Mouse (Mus musculus): ENCODE measurements around the gene Plekhj1. TPM values are rescaled to one million over a fixed set of nuclear protein-coding genes. Genes with fewer than 3 reads are reported as not detected.

Gene Plekhj1
- total RNA-seq, 2 experiments from 2014 or later = 57.1 to 57.8 TPM

DNA sequence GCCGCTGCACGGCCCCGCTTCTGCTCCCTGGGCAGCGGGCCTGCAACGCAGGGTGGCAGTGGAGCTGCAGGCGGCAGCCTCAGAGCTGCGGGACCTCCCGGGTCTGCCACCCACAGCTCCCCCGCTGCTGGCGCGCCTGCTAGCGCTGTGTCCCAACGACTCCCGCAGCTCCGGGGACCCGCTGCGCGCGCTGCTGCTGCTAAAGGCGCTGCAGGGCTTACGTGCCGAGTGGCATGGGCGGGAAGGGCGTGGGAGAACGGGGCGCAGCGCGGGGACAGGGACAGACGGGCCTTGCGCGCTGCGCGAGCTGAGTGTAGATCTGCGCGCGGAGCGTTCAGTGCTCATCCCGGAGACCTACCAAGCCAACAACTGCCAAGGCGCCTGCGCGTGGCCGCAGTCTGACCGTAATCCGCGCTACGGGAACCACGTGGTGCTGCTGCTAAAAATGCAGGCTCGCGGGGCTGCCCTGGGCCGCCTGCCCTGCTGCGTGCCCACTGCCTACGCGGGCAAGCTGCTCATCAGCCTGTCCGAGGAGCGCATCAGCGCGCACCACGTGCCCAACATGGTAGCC, 8.7 kb upstream of the Plekhj1 start:
- peak; percentile 87 to 89 for DNase-seq (ENCODE audit: low spot score in 2 of 2)

DNA sequence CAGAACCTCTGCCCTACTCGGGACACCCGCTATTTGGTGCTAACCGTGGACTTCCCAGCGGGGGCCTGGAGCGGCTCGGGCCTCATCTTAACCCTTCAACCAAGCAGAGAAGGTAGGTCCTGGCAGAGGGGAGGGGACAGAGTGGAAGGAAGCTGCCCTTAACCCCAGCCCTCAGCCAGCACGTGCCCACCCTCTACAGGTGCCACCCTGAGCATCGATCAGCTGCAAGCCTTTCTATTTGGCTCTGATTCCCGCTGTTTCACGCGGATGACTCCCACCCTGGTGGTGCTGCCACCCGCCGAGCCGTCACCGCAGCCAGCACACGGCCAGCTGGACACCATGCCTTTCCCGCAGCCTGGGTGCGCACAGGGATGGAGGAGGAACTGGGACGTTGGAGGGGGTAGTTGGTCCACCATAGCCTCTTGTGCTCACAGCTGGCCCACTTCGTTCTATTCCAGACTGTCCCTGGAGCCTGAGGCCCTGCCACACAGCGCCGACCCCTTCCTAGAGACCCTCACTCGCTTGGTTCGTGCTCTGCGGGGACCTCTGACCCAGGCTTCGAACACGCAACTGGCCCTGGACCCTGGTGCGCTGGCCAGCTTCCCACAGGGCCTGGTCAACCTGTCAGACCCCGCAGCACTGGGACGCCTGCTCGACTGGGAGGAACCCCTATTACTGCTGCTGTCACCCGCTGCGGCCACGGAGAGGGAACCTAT, 8.1 kb upstream of the Plekhj1 start:
- DNase-seq (ENCODE audit: low spot score in 2 of 2) = no peak

DNA sequence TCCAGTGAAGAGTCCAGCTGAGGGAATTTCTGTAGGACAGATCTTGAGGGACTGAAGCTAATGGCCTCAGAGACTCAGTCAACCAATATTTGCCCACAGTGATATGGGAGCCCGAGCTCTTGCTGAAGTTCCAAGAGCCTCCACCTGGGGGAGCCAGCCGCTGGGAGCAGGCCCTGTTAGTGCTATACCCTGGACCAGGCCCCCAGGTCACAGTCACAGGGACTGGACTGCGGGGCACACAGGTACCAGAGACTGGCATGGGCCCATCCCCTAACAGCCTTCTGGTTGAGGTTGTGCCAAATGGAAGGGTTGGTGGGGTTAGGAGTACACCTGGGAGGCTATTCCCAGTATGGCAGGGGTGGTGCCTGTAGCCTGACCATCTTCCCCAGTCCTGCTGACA, 7.5 kb upstream of the Plekhj1 start:
- peak; percentile 72 to 75 for DNase-seq (ENCODE audit: low spot score in 2 of 2)

DNA sequence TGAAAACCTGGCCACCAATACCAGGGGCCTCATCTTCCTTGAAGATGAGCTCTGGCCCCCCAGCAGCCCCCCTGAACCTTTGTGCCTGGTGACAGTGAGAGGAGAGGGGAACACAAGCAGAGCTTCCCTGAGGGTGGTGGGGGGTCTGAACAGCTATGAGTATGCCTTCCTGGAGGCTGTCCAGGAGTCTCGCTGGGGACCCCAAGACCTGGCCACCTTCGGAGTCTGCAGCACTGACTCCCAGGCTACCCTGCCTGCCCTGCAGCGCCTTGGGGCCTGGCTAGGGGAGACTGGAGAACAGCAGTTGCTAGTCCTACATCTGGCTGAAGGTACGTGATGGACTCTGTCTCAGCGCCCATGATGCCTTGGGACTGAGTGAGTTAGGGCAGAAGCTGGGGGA, 6.9 kb upstream of the Plekhj1 start:
- no peak for DNase-seq (ENCODE audit: low spot score in 2 of 2)

DNA sequence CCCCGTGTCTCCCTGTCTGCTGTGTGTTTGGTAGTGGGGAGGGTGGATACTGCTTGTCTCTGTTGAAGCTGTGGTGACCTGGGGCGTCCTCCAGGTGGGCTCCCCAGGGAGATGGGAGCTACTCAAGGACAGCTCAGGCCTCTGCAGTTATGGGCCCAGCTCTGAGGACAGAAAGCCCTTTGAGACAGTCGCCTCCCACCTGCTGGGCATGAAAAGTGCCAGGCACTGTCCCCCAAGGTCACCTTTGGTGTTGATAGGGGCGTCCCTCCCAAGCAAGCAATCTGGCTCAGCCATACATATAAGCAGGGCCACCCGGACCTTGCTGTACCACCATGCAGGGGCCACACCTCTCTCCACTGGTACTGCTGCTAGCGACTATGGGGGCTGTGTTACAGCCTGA, 6.5 kb upstream of the Plekhj1 start, which contains the start of gene Amh:
Gene Amh (plus strand): TSS at position 328 of the 400 bp plus-strand sequence.
- DNase-seq (ENCODE audit: low spot score in 2 of 2) = no peak

DNA sequence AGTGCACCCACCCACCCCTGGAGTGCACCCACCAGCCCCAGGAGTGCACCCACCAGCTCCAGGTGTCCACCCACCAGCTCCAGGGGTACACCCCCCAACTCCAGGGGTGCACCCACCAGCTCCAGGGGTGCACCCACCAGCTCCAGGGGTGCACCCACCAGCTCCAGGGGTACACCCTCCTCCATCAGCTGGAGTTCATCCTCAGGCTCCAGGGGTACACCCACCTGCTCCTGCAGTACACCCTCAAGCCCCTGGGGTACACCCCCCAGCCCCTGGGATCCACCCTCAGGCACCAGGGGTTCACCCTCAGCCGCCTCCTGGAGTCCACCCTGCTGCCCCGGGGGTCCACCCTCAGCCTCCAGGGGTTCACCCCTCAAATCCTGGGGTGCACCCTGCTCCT, 5.9 kb upstream of the Plekhj1 start:
- DNase-seq (ENCODE audit: low spot score in 2 of 2) = no peak

DNA sequence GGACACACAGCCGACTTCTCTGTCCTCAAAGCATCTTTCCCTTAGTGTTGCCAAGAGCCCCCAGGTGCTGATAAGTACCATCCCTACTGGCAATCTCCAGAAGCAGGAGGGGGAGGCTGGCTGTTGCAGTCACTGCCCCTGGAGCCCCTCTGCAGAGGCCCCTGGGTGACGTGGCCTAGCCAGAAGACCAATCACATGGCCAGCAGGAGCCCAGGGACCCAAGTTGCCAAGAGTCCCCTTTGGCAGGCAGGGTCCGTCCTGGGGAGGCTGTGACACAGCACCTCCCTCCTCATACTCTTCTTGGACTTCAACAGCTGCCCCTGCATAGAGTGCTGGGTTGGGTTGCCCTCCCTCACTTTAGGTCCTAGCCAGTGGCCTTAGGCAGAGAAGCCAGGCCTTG, 4.6 kb upstream of the Plekhj1 start:
- no peak for DNase-seq (ENCODE audit: low spot score in 2 of 2)

DNA sequence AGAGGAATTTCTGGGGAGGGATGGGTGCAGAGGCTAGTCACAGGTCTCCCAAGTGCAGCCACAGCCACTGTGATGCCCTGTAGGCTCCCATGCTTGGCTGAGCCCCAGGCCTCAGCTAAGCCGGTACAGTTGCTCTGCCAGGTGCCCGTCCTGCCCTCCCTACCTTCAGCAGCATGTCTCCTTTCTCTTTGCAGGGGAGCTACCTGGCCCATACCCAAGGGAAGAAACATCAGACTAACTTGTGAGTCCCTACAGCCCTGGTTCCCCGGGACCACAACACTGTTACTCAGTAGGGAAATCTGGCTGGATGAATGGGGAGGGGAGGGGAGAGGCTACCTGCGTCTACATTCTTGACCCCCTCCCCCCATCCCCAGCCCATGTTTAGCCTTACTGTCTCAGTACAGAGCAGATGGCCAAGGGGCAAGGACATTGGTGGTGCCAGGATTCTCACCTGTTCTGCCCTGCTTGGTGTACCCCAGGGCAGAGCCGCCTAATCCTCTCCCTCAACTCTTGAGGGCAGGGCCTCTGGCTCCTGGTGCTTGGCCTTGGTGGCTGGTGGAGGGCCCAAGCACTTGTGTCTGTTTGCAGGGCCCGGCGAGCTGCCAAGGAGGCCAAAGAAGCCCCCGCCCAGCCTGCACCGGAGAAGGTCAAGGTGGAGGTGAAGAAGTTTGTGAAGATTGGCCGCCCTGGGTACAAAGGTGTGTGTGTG, 3.9 kb upstream of the Plekhj1 start:
- no peak for DNase-seq (ENCODE audit: low spot score in 2 of 2)

DNA sequence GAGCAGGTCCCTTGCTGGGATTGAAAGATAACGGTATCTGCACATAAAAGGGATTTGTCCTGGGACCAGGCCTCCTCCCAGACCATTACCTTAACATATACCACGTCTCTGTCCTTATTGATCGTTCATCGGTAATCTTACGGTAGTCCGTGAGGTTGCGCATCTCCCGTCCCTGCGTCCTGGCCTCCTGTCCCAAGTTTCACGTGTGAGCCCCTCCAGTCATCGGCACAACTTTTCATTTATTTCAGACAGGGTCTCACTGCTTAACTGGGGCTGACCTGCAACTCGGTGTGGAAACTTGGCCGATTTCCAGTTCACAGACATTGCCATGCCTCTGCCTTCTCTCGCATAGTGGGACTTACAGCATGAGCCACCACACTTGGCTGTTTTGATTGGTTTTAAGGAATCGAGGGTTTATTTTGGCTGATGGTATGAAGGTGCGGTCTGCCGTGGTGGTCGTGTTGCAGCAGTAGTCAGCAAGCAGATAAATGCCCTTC, 692 bp upstream of the Plekhj1 start:
- no peak for DNase-seq (ENCODE audit: low spot score in 2 of 2)

DNA sequence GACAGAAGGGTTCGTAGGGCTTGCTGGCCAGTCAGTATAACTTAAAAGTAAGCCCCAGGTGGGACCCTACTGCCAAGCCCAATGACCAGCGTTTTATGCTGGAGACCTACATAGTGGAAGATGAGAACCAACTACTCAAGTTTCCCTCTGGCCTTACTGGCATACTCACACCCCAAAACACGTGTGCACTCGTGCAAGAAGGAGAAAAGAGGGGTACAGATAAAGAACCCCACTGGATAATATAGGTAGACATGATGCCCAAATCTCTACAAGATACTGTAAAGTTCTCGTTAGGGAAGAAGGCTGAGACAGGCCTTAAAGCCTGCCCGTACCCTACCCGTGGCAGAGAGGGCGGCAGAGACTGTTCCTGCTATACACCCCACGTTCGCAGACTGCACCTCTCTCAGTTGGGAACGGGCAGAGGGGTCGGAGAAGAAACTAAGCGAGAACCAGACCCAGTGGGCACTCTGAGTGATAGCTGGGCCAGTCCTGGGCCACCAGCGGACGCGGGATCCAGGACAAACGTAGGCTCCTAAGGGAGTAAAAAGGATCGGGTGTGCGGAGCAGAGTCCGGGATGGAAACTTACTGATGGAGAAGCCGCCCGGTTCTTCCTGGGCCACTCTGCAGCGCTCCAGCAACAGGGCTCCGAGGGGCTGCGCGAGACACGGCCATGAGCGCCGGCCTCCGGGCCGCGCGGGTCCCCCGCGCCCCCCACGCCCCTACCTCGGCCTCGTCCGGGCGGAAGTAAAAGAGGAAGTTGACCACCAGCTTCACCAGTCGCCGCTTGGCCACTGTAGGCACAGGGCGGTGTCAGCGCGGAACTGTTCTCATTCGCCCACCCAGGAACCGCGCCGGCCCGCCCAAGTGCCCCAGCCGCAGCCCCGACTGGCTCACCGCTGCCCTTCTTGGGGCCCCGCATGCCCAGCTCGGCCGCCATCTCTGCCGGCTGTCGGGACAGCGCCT, 958 bp downstream of the Plekhj1 start:
- peak in 1 of 2 experiments; percentile 83 for DNase-seq (ENCODE audit: low spot score in 2 of 2)

DNA sequence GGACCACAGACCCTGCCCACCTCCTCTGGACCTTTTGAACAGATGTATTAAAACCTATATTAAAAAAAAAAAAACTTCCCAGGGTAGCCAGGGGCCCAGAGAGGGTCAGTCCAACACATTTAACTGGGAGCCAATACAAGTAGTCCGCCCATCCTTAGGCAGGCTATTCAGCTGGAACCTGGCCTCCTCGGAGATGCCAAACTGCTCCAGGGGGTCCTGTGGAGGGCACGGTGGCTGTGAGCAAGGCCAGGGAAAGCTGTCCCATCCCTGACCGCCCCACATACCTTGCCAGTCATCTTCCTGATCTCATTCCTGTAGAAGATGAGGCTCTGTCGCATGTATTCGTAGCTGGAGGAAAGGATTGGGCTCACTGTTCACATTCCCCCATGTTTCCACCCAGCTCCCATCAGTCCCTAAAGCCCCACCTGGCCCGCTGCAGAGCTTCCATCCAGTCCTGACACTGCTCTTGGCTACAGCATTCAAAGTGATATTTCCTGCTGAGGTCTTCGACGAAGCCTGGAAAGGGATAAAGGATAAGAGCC, 2.0 kb downstream of the Plekhj1 start:
- DNase-seq (ENCODE audit: low spot score in 2 of 2) = no peak

DNA sequence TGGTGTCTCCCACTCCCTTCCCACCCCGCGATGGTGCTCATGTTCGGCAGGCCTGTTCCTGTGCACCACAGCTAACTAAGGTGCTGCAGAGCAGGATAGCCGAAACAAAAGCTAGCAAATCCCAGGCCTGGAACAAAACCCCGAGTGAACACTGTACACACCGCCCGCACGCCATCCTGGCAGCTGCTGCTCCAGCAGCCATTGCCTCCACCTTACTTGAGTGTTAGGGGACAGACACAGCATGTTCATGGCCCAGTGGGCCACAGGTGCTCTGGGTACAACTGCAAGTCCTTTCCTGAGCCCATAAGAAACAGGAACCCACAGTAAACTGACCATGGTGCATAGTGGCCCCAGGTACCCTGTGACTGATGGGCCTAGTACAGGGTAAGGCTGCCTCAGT, 3.7 kb downstream of the Plekhj1 start:
- no peak for DNase-seq (ENCODE audit: low spot score in 2 of 2)

DNA sequence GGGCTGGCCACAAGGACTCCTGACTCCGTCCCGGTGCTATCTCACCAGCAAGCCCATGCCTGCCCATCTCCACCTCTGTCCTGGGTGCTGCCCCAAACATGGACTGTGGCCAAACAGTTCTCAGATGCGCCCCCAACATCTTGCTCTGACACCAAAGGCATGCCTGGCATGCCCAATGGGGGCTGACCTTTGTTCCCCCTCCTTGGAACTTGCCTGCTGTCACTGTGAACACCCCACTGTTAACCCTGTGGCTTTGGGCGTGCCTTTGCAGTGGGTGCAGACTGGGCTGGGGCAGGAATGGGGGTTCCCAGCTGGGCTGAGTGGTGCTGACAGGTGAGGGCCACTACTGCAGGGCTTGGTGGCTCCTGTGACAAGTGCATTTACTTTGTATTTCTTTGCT, 4.6 kb downstream of the Plekhj1 start:
- DNase-seq (ENCODE audit: low spot score in 2 of 2) = no peak

DNA sequence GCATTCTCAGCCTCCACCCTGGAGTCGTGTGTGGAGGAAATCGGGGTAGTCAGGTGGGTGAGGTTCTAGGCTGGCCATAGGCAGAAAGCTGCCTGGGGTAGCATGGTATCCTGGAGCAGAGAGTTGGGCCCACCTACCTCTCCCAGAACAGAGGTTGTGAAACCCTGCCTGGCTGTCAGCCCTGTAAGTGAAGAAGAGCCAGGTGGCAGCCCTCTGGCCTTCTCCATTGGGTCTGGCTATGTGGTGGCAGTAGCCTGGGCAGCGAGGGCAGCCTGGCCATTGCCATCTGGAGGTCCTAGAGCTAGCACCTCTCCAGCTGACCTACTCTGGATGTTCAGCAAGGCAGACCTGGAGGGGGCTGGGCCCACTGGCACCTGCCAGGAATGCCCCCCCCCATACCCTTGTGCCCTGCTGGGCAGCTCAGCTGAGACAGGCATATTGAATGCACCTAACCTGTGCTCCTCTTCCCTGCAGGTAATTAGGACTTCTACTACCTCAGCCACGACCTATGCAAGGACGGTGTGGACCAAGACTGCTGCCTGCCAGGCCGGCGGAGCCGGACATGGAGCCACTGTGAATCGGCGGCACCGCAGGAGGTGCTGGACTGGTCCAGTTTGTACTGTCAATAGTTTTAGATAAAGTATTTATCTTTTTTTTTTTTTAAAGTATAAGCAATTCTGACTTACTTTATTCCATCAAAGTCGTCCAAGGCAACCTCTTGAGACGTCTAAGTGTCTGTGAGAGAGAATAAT, 5.2 kb downstream of the Plekhj1 start:
- no peak for DNase-seq (ENCODE audit: low spot score in 2 of 2)

DNA sequence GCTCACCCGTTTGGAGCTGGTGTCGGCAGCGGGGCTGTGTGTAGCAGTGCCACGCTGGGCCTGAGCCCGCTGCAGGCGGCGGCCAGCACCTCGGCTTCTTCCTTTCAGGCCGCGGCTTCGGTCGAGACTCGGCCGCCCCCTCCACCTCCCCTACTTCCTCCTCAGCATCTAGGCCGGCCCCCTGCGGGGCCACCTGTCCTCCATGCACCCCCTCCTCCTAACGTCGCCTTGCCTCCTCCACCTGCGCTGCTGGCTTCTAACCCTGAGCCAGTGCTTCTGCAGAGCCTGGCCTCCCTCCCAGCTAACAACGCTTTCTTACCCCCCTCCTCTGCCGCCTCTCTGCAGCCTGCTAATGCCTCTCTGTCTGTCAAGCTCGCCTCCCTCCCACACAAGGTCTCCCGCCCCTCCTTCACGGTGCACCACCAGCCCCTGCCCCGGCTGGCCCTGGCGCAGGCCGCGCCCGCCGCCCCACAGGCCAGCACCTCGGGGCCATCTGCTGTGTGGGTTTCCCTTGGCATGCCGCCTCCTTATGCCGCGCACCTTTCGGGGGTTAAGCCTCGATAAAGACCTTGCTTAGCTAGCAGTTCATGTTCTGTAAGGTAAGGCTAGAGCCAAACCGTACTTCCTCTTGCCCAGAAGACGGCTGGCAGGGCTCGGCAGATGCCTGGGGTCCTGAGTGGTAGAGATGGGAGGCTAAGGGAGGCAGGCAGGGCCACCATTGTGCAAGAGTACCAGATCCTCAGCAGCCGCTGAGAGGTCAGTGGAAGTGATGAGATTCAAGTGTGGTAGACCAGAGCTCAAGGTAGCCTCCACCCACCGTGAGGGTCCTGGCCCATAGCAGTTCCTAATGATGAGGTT, 6.0 kb downstream of the Plekhj1 start:
- no peak for DNase-seq (ENCODE audit: low spot score in 2 of 2)

DNA sequence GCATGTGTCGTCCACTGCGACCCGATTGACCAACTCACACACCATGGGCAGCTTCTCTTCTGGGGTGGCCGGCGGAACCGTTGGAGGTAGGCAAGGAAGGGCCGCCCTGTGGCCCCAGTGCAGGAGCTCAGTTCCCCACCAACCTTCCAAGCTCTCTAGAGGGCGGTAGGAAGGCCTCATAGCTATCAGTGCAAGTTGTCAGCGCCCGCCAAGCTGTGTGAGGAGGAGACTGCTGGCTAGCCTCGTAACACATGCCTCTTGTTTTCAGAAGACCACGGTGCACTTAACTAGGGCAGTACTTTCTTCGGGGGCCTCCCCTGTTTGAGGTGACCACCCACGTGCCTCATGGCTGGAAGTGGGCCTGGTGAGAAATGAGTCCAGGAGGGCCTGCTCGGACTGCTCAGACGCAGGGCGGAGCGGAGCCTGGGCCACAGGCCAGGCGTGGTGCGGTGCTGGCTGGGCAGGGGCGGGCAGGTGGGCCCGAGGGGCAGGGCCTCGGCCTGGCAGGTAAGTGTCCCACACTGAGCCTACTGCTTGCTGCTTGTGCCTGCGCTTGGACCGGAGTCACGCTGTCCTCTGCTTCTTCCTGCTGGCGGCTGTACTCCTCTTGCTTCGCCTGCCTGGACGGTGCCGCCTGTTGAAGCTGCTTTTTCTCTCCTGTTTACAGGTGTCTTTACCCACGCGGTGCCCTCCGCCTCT, 6.8 kb downstream of the Plekhj1 start:
- DNase-seq (ENCODE audit: low spot score in 2 of 2) = no peak

DNA sequence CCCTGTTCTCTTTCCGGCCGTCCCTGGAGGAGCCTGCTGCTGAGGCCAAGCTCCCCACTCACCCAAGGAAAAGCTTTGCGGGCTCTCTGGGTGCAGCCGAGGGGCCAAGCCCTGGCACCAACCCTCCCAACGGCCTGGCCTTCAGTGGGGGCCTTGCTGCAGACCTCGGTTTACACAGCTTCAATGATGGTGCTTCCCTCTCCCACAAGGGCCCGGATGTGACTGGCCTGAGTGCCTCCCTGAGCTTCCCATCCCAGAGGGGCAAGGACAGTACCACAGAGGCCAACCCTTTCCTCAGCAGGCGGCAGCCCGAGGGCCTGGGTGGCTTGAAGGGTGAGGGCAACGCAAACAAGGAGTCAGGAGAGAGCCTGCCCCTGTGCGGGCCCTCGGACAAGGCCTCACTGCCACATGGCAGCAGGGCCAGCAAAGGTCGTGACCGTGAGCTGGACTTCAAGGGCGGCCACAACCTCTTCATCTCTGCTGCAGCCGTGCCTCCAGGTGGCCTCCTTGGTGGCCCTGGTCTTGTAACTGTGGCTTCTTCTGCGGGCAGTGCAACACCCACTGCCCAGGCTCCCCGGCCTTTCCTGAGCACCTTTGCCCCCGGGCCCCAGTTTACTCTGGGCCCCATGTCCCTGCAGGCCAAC, 7.5 kb downstream of the Plekhj1 start:
- no peak for DNase-seq (ENCODE audit: low spot score in 2 of 2)

DNA sequence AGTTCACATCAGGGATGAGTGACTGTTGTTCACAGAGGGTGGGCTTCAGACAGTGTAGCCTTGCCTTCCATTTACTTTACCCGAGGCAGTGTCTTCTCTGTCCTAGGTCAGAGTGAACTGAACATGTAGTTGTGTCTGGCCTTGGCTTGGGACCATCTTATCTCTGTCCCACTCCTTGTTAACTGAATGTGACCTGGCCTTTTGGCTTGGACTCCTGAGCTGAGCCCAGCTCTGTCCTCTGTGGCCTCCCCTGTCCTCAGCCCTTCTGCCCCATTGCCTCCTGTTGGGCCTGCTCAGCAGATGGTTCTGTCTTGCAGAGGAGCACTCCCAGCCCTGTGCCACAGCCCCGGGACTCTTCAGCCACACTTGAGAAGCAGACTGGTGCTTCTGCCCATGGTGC, 10.9 kb downstream of the Plekhj1 start:
- no peak for DNase-seq (ENCODE audit: low spot score in 2 of 2)
